Mouse (Mus musculus): ENCODE data around the gene Trem3.

Trem3 gene

GRCm38 (mm10) chr17:48247221-48247928 is at the start of gene Trem3:
Trem3 (plus strand) TSS chr17:48247777.
- WGBS, result 76% methylated on average over 11 of the region's 11 CpGs

DNA sequence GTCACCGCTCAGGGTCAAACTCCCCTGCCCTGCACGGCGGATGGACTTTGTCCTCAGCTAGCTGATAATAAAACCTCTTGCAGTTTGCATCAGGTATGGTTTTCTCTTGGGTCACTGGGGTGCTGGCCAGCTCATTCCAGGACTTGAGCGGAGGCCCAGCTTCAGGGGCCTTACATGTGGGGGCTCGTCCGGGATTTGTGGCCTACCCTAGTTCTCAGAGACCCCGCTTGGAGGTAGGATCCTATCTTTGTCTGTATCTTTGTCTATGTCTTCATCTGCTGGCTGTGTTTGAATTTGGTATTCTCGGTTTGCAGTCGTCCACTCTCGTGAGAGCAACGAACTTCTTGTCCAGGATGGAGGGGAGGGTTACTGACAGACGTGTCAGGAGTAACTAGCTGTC is 44.5 kb upstream of the Trem3 start:
- WGBS, result 97% methylated on average over 12 of the region's 12 CpGs

GRCm38 (mm10) chr17:48212596-48212995 is 35.0 kb upstream of the Trem3 start:
- WGBS, result 98% methylated on average over 12 of the region's 12 CpGs

DNA sequence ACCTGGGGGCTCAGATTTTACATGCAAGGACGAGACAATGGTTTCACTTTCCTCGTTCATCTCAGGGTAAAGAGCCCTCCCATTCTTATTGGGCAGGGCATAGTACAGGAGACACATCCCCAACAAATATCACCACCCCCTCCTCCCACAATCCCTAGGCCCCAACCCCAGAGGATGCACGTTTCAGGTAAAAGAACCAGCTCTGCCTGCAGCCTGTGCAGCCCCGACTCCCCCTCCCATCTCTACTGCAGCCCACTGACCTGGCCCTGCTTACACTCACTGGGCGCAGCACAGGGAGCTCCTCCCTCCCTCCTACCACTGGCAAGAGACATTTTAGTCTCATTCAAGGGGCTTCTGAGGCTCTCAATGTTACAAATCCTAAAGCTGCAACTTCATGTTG is 34.1 kb upstream of the Trem3 start:
- WGBS, result 82% methylated on average over 5 of the region's 5 CpGs

GRCm38 (mm10) chr17:48215429-48215828 is 32.1 kb upstream of the Trem3 start:
- WGBS, result 97% methylated on average over 1 of the region's 1 CpGs

DNA sequence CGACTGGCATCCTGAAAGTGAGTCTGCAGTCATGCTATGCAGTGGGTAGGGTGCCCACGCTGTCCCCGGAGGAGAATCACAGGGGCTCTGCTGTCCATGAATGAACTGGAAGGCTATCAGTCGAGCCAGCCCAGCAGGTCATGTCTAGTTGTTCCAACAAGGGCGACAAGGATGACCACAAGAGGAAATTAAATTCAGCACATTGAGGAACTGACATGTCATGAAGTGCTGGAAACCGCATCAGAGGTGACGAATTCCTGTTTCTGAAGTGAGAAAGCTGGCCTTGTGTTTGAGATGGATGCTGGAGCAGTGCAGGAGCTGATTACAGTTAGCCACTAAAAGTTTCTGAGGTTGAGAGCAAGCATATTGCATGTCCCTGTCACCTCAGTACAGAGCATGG is 16.9 kb upstream of the Trem3 start:
- WGBS, result 86% methylated on average over 7 of the region's 7 CpGs

GRCm38 (mm10) chr17:48232518-48232917 is 15.1 kb upstream of the Trem3 start, which contains the start of gene Trem1:
Trem1 (plus strand) TSS chr17:48232768.
- 84% methylated on average over 6 of the region's 6 CpGs for WGBS

- WGBS, result 92% methylated on average over 4 of the region's 4 CpGs
These were observed 13.8 kb upstream of the Trem3 start for GRCm38 (mm10) chr17:48233789-48234188.

- WGBS, result 71% methylated on average over 5 of the region's 5 CpGs
These were observed 13.0 kb upstream of the Trem3 start for GRCm38 (mm10) chr17:48234550-48234949.

DNA sequence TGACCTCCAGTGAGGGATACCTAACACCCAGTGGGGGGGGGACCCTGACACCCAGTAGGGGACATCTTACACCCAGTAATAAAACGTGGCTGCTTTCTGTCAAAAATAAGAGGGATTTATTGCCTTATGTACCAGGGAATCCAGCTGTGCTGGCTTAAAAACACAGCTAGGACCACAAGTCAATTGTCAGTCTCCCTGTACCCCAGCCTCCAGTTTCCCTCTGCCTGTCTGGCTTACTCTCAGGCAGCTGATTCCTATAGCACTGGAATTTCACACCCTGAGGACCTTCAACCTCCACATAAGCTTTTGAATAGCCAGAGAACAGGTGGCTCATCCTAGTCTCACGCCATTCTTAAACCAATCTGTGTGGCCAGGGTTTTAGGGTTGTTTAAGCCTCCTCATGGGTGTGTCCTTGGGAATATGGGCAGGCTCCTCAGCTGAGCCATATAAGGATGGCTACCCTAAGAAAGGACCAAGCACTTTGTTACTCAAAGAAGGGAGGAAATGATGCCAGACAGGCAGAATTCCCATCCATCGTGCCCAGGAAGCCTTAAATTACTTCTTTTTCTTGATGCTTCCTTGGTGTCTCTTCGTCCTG is 11.7 kb upstream of the Trem3 start:
- WGBS, result 51% methylated on average over 4 of the region's 4 CpGs

DNA sequence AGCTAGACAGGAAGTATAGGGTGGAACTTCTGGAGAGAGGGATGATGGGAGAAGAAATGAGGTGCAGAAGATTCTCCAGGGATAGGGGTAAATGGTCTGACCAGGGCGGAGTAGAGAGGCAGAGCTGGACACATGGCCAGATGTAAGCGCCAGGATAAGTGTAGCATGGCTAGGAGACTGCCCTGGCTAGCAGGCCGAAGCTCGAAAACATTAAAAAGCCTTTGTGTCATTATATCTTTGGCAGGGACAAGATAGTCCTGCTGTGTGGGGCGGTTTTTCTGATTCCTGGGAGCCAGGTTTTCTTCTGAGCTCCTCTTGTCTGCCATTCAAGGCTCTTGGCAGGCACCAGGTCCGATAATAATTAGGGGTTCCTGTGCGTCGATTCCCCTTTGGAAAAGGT is 10.0 kb upstream of the Trem3 start:
- 87% methylated on average over 8 of the region's 8 CpGs for WGBS

DNA sequence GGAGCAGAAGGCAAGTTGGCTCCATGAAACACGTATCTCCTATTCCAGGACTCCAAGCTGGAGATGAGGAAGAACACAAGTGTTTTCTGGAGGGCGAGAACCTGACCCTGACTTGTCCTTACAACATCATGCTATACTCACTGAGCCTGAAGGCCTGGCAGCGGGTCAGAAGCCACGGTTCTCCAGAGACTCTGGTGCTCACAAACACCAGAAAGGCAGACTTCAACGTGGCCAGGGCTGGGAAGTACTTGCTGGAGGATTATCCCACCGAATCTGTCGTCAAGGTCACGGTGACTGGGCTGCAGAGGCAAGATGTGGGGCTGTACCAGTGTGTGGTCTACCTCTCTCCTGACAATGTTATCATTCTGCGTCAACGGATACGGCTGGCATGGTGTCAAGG is 1.9 kb downstream of the Trem3 start:
- WGBS, result 74% methylated on average over 11 of the region's 11 CpGs

DNA sequence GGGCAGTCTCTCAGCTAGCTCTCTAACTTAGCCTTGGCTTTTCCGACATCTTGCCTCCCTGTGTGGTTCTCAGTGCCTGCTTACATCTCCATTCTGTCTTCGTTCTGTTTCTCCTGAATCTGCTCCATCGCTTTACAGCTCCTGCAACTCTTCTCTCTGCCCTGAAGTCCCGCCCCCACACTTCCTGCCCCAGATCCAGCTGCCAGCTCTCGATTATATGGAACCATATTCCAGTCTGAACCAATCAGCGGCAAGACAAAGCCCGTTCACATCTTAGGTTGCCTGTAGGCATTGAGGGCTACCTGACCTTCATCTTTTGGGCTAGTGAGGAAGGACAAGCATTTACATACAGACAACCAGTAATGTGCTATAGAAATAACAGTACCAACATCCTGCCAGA is 3.1 kb downstream of the Trem3 start:
- 85% methylated on average over 7 of the region's 7 CpGs for WGBS

DNA sequence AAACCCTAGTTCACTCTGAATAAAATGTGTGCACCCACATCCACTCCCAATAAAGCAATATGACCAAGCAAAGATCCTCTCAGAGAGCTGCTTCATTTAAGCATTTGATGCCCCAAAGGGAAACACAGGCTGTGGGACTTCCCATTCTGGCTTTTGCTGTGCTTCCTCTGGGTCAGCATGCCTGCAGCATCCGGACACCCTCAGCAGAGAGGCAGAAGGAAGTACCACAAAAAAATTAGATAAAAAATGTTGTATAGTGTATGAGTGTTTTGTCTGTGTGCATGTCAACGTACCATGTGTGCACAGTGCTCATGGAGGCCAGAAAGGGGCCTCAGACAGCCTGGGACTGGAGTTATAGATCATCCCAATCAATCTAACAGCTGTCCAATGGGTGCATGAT is 14.3 kb downstream of the Trem3 start:
- 76% methylated on average over 2 of the region's 2 CpGs for WGBS

- WGBS, result 76% methylated on average over 3 of the region's 3 CpGs
These were observed 16.3 kb downstream of the Trem3 start, which contains the start of gene Treml4 for GRCm38 (mm10) chr17:48263741-48264362. Treml4 (plus strand) TSS chr17:48264295.

- 88% methylated on average over 7 of the region's 7 CpGs for WGBS
These were observed 17.1 kb downstream of the Trem3 start for GRCm38 (mm10) chr17:48264662-48265061.

DNA sequence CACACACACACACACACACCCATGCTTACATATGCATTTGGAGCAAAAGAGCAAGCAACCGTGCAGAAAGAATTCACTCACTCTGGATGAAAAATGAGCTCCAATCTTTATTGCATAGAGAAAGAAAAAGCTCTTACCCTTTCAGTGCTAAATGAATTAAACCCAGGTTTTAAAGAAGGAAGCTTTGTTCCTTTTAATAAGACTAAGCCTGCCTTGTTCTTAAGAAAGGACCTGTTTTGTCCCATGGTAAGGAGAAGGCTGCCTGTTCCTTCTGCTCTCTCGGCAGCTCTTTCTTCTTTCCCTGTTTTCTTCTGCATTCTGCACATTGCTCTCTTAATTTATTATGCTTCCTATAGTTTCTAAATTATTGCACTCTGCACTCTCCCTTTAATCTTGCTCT is 18.6 kb downstream of the Trem3 start:
- WGBS, result 38% methylated on average over 2 of the region's 2 CpGs

DNA sequence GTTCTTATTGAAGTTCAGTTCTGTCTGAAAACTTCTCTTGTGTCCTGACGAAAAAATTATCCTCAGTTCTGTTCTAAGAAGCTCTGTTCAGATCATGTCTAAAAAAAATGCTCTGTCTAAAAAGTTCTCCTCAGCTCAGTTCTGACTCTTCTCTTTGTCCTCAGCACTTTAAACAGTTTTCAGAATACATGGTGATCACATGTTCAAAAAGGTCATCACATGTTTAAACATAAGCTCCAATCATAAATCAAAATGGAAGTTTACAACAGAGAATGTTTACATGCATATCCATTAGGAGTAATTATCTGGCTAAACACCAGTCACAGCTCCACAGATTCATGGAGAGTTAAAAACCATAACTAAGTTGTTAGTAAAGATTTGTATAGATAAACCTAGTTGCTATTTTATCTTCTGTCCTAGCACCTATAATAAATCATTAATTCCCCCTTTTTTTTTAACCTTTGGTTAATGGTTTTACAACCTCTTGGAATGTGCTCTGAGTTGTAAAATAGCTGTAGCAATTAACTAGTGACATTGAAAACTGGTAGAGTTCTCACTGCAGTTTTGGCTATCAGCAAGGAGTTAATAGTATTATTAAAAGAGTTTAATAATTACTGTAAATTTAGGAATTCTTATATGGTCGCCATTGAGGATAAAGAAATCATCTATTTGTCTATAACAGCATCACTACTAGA is 19.2 kb downstream of the Trem3 start:
- 50% methylated on average over 2 of the region's 2 CpGs for WGBS

DNA sequence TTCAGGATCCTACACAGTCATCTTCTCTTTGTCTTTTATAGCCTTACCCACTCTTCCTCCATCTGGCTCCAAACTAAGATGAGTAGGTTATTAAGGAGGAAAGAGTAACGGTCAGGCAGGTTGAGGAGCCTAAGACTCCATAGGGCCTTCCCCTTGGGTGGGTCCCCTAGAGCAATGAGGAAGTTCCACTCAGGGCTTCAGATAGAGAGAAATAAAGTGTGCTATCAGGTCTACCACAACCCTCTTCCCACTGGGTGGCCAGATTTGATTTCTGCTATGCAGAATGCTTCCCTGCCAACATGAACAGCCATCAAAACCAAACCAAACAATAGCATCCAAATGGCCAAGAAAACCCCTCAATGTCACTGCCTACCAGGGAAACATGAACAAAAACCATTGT is 20.0 kb downstream of the Trem3 start:
- WGBS, result 90% methylated on average over 1 of the region's 1 CpGs

GRCm38 (mm10) chr17:48269833-48270232 is 22.3 kb downstream of the Trem3 start:
- 75% methylated on average over 4 of the region's 4 CpGs for WGBS

- 89% methylated on average over 5 of the region's 5 CpGs for WGBS
These were observed 24.6 kb downstream of the Trem3 start for GRCm38 (mm10) chr17:48272158-48272557.

GRCm38 (mm10) chr17:48272598-48272997 is 25.0 kb downstream of the Trem3 start:
- WGBS, result 92% methylated on average over 4 of the region's 4 CpGs

Data from cerebral cortex, adult 2 months (tissue).